Mouse (Mus musculus) olfactory bulb, adult 2 months (tissue): ENCODE data around the gene Gata1.
"Not testable (repeated sequence)": the region's sequence is repeated elsewhere in the genome, so short reads cannot be mapped to it uniquely, and the experiment has no call there.

Experiments
- CTCF ChIP-seq: fragments of 200-500 bp; IDR thresholded peaks from 2 replicates; pipeline ENCODE4 v1.5.1; 2012; ENCODE audit warnings: low read depth, mild to moderate bottlenecking, low read length, moderate library complexity; ENCODE audit not compliant: insufficient read depth
- POLR2A ChIP-seq: fragments of 200-500 bp; IDR thresholded peaks from 2 replicates; pipeline ENCODE4 v1.6.1; 2012; ENCODE audit warnings: mild to moderate bottlenecking, low read depth, low read length, moderate library complexity; ENCODE audit not compliant: insufficient read depth

GRCm38 (mm10) chrX:7915669-7916068 is 62.2 kb downstream of the Gata1 start:
- TF ChIP-seq CTCF, POLR2A: not testable (repeated sequence)
